Comparison of ENCODE assay signal across 16 mouse cellular contexts in genomic region chr5:102998524-102998923, GRCm38 (mm10).
"Had no signal": no experiment of that assay in that cellular context is flagged by ENCODE, and none has a peak within 500 bp of the region (broad histone marks: within the 10 kb centered on the region; RNA-seq: fewer than 3 reads in every experiment).

No protein-coding gene starts in this region.

- ATAC-seq: hindbrain, embryonic 16.5 days; inflammation-experienced regulatory T-cells, adult 6 months; intestine, embryonic 15.5 days; intestine, postnatal 0 days had no signal

- DNase-seq: gastrocnemius, postnatal 10 days; gastrocnemius, postnatal 25 days; heart, adult 18-20 months; heart, postnatal 10 days; heart, postnatal 4 days; kidney, adult 18-20 months; kidney, adult 8-10 months; kidney, postnatal 10 days; kidney, postnatal 25 days; kidney, postnatal 4 days; liver; liver, embryonic 13.5 days had no signal
